Mouse (Mus musculus) CH12.LX (cell line): ENCODE measurements around the gene Syndig1. TPM values are rescaled to one million over a fixed set of nuclear protein-coding genes. Genes with fewer than 3 reads are reported as not detected.

Experiments used
- DNase-seq: peaks from one replicate; pipeline ENCODE4 v3.0.0-alpha.2; 2013; ENCODE audit errors: extremely low read depth
- H3K27ac ChIP-seq: 2 replicates; pipeline ENCODE4 v1.5.1; 2012; ENCODE audit warnings: low read depth, mild to moderate bottlenecking, control low read depth, moderate library complexity; ENCODE audit not compliant: insufficient read depth
- H3K27me3 ChIP-seq: replicated peaks from 2 replicates; pipeline ENCODE3; 2012; ENCODE audit warnings: inconsistent platforms
- H3K36me3 ChIP-seq, 2 experiments: replicated peaks in 1 of 2; 2 replicates each; pipeline versions ENCODE3 to v1.6.1; 2012; ENCODE audit warnings: inconsistent platforms in 1 of 2, low read length in 1 of 2, mild to moderate bottlenecking in 1 of 2, mixed read lengths in 1 of 2, moderate library complexity in 1 of 2; ENCODE audit not compliant: control insufficient read depth in 1 of 2, insufficient read depth in 1 of 2
- H3K4me1 ChIP-seq, 2 experiments: 2 replicates each; pipeline ENCODE4 v1.6.1; 2012; ENCODE audit warnings: inconsistent platforms in 1 of 2, moderate library complexity in 1 of 2; ENCODE audit not compliant: insufficient read depth in 2 of 2, control insufficient read depth in 1 of 2
- H3K4me2 ChIP-seq: 2 replicates; pipeline ENCODE4 v1.6.1; 2012; ENCODE audit warnings: low read depth, mild to moderate bottlenecking, control low read depth; ENCODE audit not compliant: poor library complexity, insufficient read depth, severe bottlenecking
- H3K4me3 ChIP-seq, 3 experiments: fragments of 150-350 bp in 1 of 3; sonication (generic) in 1 of 3; replicated peaks in 1 of 3; 2 replicates each; pipeline versions ENCODE3 to v1.5.1; 2011 to 2012; ENCODE audit warnings: low read depth in 2 of 3, low read length in 2 of 3, mild to moderate bottlenecking in 2 of 3, moderate library complexity in 2 of 3, control low read depth in 1 of 3, improper control_type of control experiment in 1 of 3, inconsistent platforms in 1 of 3, mixed read lengths in 1 of 3; ENCODE audit not compliant: poor library complexity in 1 of 3
- H3K79me2 ChIP-seq: replicated peaks from 2 replicates; pipeline ENCODE4 v1.6.1; 2012; ENCODE audit warnings: mild to moderate bottlenecking, moderate library complexity; ENCODE audit not compliant: control insufficient read depth, poor library complexity, insufficient read depth, severe bottlenecking; ENCODE audit errors: extremely low read depth
- H3K9ac ChIP-seq: 2 replicates; pipeline ENCODE4 v1.6.1; 2012; ENCODE audit warnings: low read depth, mild to moderate bottlenecking, control low read depth, moderate library complexity; ENCODE audit not compliant: insufficient read depth
- H3K9me3 ChIP-seq: replicated peaks from 2 replicates; pipeline ENCODE3; 2012; ENCODE audit warnings: low read length, inconsistent platforms, mixed read lengths
- CHD1 ChIP-seq: IDR thresholded peaks from 2 replicates; pipeline ENCODE4 v1.6.1; 2012; ENCODE audit warnings: low read depth, low read length, improper control_type of control experiment, inconsistent platforms
- CHD2 ChIP-seq: IDR thresholded peaks from 2 replicates; pipeline ENCODE4 v1.6.1; 2011; ENCODE audit warnings: low read length, improper control_type of control experiment
- EP300 ChIP-seq: IDR thresholded peaks from 2 replicates; pipeline ENCODE4 v1.6.1; 2011; ENCODE audit warnings: low read length, improper control_type of control experiment
- GABPA ChIP-seq: IDR thresholded peaks from 2 replicates; pipeline ENCODE4 v1.6.1; 2012; ENCODE audit warnings: low read depth, low read length, improper control_type of control experiment, inconsistent platforms; ENCODE audit not compliant: insufficient replicate concordance
- HCFC1 ChIP-seq: IDR thresholded peaks from 2 replicates; pipeline ENCODE4 v1.6.1; 2012; ENCODE audit warnings: low read depth, mild to moderate bottlenecking, inconsistent platforms, low read length, improper control_type of control experiment
- IRF4 ChIP-seq: IDR thresholded peaks from 2 replicates; pipeline ENCODE4 v1.6.1; 2014; ENCODE audit warnings: low read depth, mild to moderate bottlenecking, inconsistent platforms, low read length, improper control_type of control experiment
- JUND ChIP-seq: conservative IDR thresholded peaks from 2 replicates; pipeline ENCODE4 v1.6.1; 2011; ENCODE audit warnings: low read depth, low read length, improper control_type of control experiment
- KAT2A ChIP-seq: IDR thresholded peaks from 2 replicates; pipeline ENCODE4 v1.6.1; 2012; ENCODE audit warnings: low read length, improper control_type of control experiment, inconsistent platforms; ENCODE audit not compliant: insufficient replicate concordance
- MYC ChIP-seq: IDR thresholded peaks from 2 replicates; pipeline ENCODE4 v1.6.1; 2011; ENCODE audit warnings: low read depth, mild to moderate bottlenecking, improper control_type of control experiment, low read length
- NRF1 ChIP-seq: IDR thresholded peaks from 2 replicates; pipeline ENCODE4 v1.6.1; 2014; ENCODE audit warnings: low read depth, mild to moderate bottlenecking, inconsistent platforms, low read length, improper control_type of control experiment, moderate library complexity
- PAX5 ChIP-seq: IDR thresholded peaks from 2 replicates; pipeline ENCODE4 v1.6.1; 2012; ENCODE audit warnings: low read length, inconsistent platforms, mixed read lengths
- SIN3A ChIP-seq: IDR thresholded peaks from 2 replicates; pipeline ENCODE4 v1.6.1; 2012; ENCODE audit warnings: low read length, improper control_type of control experiment, inconsistent platforms
- TBP ChIP-seq: conservative IDR thresholded peaks from 2 replicates; pipeline ENCODE4 v1.6.1; 2011; ENCODE audit warnings: low read depth, low read length, improper control_type of control experiment
- TCF12 ChIP-seq: IDR thresholded peaks from 2 replicates; pipeline ENCODE4 v1.6.1; 2014; ENCODE audit warnings: low read depth, mild to moderate bottlenecking, inconsistent platforms, low read length, improper control_type of control experiment
- UBTF ChIP-seq: IDR thresholded peaks from 2 replicates; pipeline ENCODE4 v1.6.1; 2012; ENCODE audit warnings: low read depth, mild to moderate bottlenecking, inconsistent platforms, low read length, improper control_type of control experiment, moderate library complexity
- USF1 ChIP-seq: IDR thresholded peaks from 2 replicates; pipeline ENCODE4 v1.6.1; 2014; ENCODE audit warnings: low read depth, mild to moderate bottlenecking, inconsistent platforms, low read length, improper control_type of control experiment
- ZKSCAN1 ChIP-seq: IDR thresholded peaks from 2 replicates; pipeline ENCODE4 v1.6.1; 2012; ENCODE audit warnings: low read depth, inconsistent platforms, low read length, improper control_type of control experiment, borderline replicate concordance
- dilution Hi-C: fragments of 300-500 bp; cut with MboI; formaldehyde crosslinking; loops from 2 replicates; pipeline ENCODE4 v1.14.3; 2020; ENCODE audit warnings: low sequenced_read_pairs; ENCODE audit not compliant: extremely low pct_unique_long_range_greater_than_20kb, extremely low pct_ligation_motif_present
- in situ Hi-C: fragments of 300-500 bp; cut with MboI; formaldehyde crosslinking; loops from 3 replicates; pipeline ENCODE4 v1.14.3; 2019; ENCODE audit warnings: low sequenced_read_pairs, low pct_ligation_motif_present, low pct_unique_long_range_greater_than_20kb, mixed read lengths
- polyA plus RNA-seq: library from polyadenylated mRNA; unstranded; fragments of >175 nt; gene quantifications from 2 replicates; pipeline ENCODE4 v1.2.1, GENCODE M21; 2012; ENCODE audit warnings: low read depth; ENCODE audit not compliant: insufficient read length
- total RNA-seq, 2 experiments: library from RNA; depleted of rRNA; stranded (reverse); fragments of 300-350 nt in 1 of 2; fragments of >200 nt in 1 of 2; gene quantifications; 2 replicates each; pipeline ENCODE4 v1.2.3; 2012 to 2014

Syndig1 gene
- total and polyA plus RNA-seq, 3 experiments, result not detected

DNA sequence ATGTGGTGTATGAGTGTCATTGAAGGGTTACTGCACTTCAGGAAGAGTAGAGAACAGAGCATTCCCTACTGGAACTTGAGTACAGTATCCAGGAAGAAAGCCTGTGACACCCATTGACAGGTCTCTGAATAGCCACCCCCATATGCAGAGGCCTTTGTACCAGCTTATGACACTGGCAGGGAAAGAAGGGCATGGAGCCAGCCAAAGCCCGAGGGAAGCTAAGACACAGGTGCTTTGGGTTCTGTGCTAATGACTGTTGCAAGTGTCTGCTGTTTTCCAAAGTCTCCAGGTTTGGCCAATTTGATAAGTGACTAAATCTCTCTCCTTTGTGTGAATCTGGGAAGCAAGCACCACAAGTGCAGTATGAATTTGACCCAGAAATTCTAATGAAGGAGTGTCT, 71.6 kb downstream of the Syndig1 start:
- in situ Hi-C loops, result no loop called here

DNA sequence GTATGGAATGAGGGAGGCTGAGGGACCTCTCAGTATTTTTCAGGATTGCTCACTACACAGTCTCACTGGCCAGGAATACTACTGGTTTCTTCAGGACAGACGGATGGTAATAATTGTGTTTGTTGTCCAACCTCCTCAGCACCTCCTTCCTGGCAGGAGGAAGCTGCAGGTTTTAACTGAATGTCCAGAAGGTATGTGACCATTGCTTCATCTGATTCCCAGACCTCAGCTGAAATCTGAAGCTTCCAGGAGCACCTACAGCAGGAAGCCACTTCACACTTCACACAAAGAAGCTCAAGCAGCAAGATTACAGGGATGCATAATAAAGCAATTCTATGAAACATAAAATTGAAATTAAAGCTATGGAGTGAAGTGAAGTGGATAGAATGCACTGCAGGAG, 75.4 kb downstream of the Syndig1 start:
- Histone ChIP-seq H3K4me2 (no peak overlapping the region), H3K4me3 (no peak overlapping the region), H3K27me3 (no peaks in the 10 kb centered on the region)
- dilution Hi-C loops, result no loop called here
- TF ChIP-seq JUND (no peak), IRF4 (no peak), SIN3A (no peak), ZKSCAN1 (no peak), EP300 (no peak), CHD2 (no peak), UBTF (no peak)
- TF ChIP-seq, all 38 proteins: peak for 0
- Histone ChIP-seq H3K4me1 (no peaks in the 10 kb centered on the region), H3K79me2 (no peaks in the 10 kb centered on the region), H3K27ac (no peak overlapping the region), H3K9ac (no peak overlapping the region), H3K9me3 (no peaks in the 10 kb centered on the region), H3K36me3 (no peaks in the 10 kb centered on the region)
- in situ Hi-C loops, result no loop called here
- DNase-seq, result no peak

More for the DNA sequence above, 71.6 kb downstream of the Syndig1 start:
- Histone ChIP-seq H3K4me2 (no peak overlapping the region), H3K27me3 (no peaks in the 10 kb centered on the region), H3K4me1 (peaks cover 4 to 17% of the 10 kb centered on the region in 2 experiments), H3K9me3 (no peaks in the 10 kb centered on the region), H3K4me3 (no peak overlapping the region), H3K36me3 (no peaks in the 10 kb centered on the region), H3K9ac (no peak overlapping the region), H3K27ac (no peak overlapping the region), H3K79me2 (no peaks in the 10 kb centered on the region)
- no peak for TF ChIP-seq CHD1
- no peak for TF ChIP-seq TCF12
- no peak for TF ChIP-seq NRF1
- TF ChIP-seq HCFC1, result no peak
- no peak for TF ChIP-seq JUND
- no peak for TF ChIP-seq GABPA
- no peak for TF ChIP-seq PAX5
- TF ChIP-seq USF1, result no peak
- no peak for TF ChIP-seq KAT2A
- TF ChIP-seq MYC, result no peak
- no peak for TF ChIP-seq TBP
- DNase-seq, result no peak
- dilution Hi-C loops, result no loop called here
